Mouse (Mus musculus): ENCODE measurements around the gene Atf7ip2. TPM values are rescaled to one million over a fixed set of nuclear protein-coding genes. Genes with fewer than 3 reads are reported as not detected.

Atf7ip2 gene
- polyA plus RNA-seq, 1 experiment from 2014 or later = 0.36 TPM

DNA sequence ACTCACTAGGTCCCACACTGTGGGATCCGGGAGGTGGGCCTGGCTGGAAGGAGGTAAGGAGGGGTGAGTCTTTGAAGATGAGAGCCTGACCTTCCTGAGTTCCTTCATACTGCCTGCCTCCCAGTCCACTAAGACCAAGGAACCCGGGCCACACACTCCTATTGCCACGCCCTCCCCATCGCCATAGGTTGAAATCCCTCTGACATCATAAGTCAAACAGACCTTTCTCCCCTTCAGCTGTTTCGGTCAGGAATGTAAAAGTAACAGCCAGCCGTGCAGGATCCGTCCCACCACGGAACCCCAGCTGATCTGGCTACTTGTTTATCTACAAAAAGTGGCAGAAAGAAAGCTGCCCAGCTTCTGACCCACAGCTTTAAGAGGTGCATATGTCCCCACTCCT, 107.1 kb downstream of the Atf7ip2 start:
- H3K4me3 ChIP-seq (ENCODE audit: low read depth, low read length) = no peak overlapping the region
- no peaks in the 10 kb centered on the region for H3K36me3 ChIP-seq (ENCODE audit: control insufficient read depth, insufficient read depth, low read length)
- H3K9ac ChIP-seq (ENCODE audit: low read length) = no peak overlapping the region
- peaks cover 6% of the 10 kb centered on the region; the same call in 1 of the 2 replicates for H3K4me1 ChIP-seq (replicated peaks; ENCODE audit: control insufficient read depth, insufficient read depth)
- DNase-seq (ENCODE audit: low spot score) (peak; percentile 74), ATAC-seq (ENCODE audit: low FRiP score, low TSS enrichment) (peak; percentile 83)
- 19% methylated on average over 8 of the region's 8 CpGs for WGBS
- 0 out of 2 replicates have a peak overlapping the region, but pooled peaks have one; percentile 49 for H3K27ac ChIP-seq (replicated peaks)
- no peaks in the 10 kb centered on the region for H3K9me3 ChIP-seq (ENCODE audit: control insufficient read depth, low read length)
- H3K27me3 ChIP-seq (ENCODE audit: control insufficient read depth, insufficient read depth, low read length) = no peaks in the 10 kb centered on the region
- no peak for TF ChIP-seq EP300 (optimal IDR thresholded peaks at IDR 0.05)
- TF ChIP-seq CTCF (IDR thresholded peaks at IDR 0.05; ENCODE audit: low read depth) = no peak
- H3K4me2 ChIP-seq (replicated peaks; ENCODE audit: low read depth) = no peak overlapping the region

DNA sequence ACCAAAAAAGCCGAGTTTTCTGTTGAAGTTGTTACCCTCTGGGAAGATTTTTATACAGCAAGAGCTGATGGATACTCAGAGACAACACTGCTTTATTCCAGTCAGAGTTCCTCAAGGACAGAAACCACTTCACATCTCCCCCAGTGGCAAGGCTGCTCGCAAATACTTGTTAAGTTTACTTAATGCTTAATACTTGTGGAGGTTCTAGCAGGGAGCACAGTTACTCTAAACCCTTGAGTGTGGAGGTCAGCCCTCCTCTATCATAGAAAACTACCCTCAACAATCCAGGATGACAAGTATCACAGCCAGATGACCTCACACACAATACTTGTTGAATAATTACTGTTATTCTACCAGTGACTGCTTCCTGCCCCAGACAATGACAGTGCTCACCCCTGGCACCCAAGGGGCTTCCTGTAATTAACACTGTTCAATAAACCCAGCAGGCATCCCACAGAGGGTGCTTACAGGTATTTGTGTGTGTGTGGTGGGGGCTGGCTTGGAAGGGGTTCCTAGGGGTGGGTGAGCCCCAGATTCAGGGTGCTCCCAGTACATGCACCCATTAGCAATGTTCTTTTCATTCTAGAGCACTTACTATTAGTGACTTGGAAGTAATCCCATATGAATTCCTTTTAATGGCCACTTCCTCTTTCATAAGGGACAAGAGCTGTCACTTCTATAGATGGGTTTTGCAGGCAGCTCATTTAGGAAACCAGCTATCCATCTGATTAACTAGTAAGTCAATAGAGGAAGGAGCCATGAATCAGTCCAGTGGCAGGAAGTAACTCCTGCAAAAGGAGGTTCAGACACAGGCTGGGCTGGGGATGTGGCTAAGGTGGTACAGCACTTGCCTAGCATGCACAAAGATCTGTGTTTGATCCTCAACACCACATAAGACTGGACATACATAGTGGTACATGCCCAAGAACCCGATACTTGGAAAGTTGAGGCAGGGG, 108.0 kb downstream of the Atf7ip2 start:
- H3K4me3 ChIP-seq (ENCODE audit: low read depth, low read length) = no peak overlapping the region
- H3K9me3 ChIP-seq (ENCODE audit: control insufficient read depth, low read length) = no peaks in the 10 kb centered on the region
- 49% methylated on average over 3 of the region's 3 CpGs for WGBS
- no peaks in the 10 kb centered on the region for H3K36me3 ChIP-seq (ENCODE audit: control insufficient read depth, insufficient read depth, low read length)
- no peak overlapping the region for H3K4me2 ChIP-seq (replicated peaks; ENCODE audit: low read depth)
- H3K27me3 ChIP-seq (ENCODE audit: control insufficient read depth, insufficient read depth, low read length) = no peaks in the 10 kb centered on the region
- TF ChIP-seq CTCF (IDR thresholded peaks at IDR 0.05; ENCODE audit: low read depth) = no peak
- no peak for TF ChIP-seq EP300 (optimal IDR thresholded peaks at IDR 0.05)
- peaks cover 6% of the 10 kb centered on the region; the same call in 1 of the 2 replicates for H3K4me1 ChIP-seq (replicated peaks; ENCODE audit: control insufficient read depth, insufficient read depth)
- DNase-seq (ENCODE audit: low spot score) (no peak), ATAC-seq (ENCODE audit: low FRiP score, low TSS enrichment) (no peak)
- no peak overlapping the region for H3K27ac ChIP-seq (replicated peaks)
- no peak overlapping the region for H3K9ac ChIP-seq (ENCODE audit: low read length)

Small RNAs within 50 kb of the gene (microRNA-seq; reads per million reads assigned to microRNA genes)
- not detected for gene Gm22932

Other genes starting within 250 kb of the Atf7ip2 start
- 0.02 TPM in 1 of 2 replicates, not detected in the other for gene Grin2a, start 197.2 kb upstream of the Atf7ip2 start, polyA plus RNA-seq (2015; fragmentation: Nextera tagmentation; extraction: Ambion mirVana)
- not detected in 2 replicates for gene Rpl39l, start 22.5 kb upstream of the Atf7ip2 start, polyA plus RNA-seq (2015; fragmentation: Nextera tagmentation; extraction: Ambion mirVana)
- 81.6 and 92.1 TPM in 2 replicates for gene Emp2, start 121.3 kb downstream of the Atf7ip2 start, polyA plus RNA-seq (2015; fragmentation: Nextera tagmentation; extraction: Ambion mirVana)
- 0.74 and 1.0 TPM in 2 replicates for gene Tekt5, start 202.8 kb downstream of the Atf7ip2 start, polyA plus RNA-seq (2015; fragmentation: Nextera tagmentation; extraction: Ambion mirVana)
- gene Nubp1, start 219.2 kb downstream of the Atf7ip2 start, polyA plus RNA-seq (2015; fragmentation: Nextera tagmentation; extraction: Ambion mirVana) = 31.0 and 33.8 TPM in 2 replicates